Mouse (Mus musculus): ENCODE data around the gene Hadhb.

The Hadhb gene

GRCm38 (mm10) chr5:30127921-30128597 lies 27.0 kb upstream of the Hadhb start:
- no peak for DNase-seq (ENCODE audit: low read depth, low spot score)

- DNase-seq (ENCODE audit: low read depth, low spot score) = no peak
Measured at GRCm38 (mm10) chr5:30128680-30129079, 26.4 kb upstream of the Hadhb start.

GRCm38 (mm10) chr5:30131246-30131645 lies 23.8 kb upstream of the Hadhb start:
- DNase-seq (ENCODE audit: low read depth, low spot score) = no peak

GRCm38 (mm10) chr5:30132173-30132572 lies 22.9 kb upstream of the Hadhb start:
- DNase-seq (ENCODE audit: low read depth, low spot score) = no peak

GRCm38 (mm10) chr5:30135711-30136231 lies 19.3 kb upstream of the Hadhb start:
- no peak for DNase-seq (ENCODE audit: low read depth, low spot score)

GRCm38 (mm10) chr5:30137271-30137670 lies 17.8 kb upstream of the Hadhb start:
- DNase-seq (ENCODE audit: low read depth, low spot score) = no peak

GRCm38 (mm10) chr5:30138193-30138592 lies 16.9 kb upstream of the Hadhb start:
- DNase-seq (ENCODE audit: low read depth, low spot score) = no peak

GRCm38 (mm10) chr5:30146526-30146925 lies 8.5 kb upstream of the Hadhb start:
- no peak for DNase-seq (ENCODE audit: low read depth, low spot score)

GRCm38 (mm10) chr5:30148133-30148920 lies 6.7 kb upstream of the Hadhb start:
- no peak for DNase-seq (ENCODE audit: low read depth, low spot score)

GRCm38 (mm10) chr5:30152007-30152406 lies 3.0 kb upstream of the Hadhb start:
- no peak for DNase-seq (ENCODE audit: low read depth, low spot score)

GRCm38 (mm10) chr5:30152413-30152812 lies 2.6 kb upstream of the Hadhb start:
- DNase-seq (ENCODE audit: low read depth, low spot score) = no peak

GRCm38 (mm10) chr5:30153222-30153621 lies 1.8 kb upstream of the Hadhb start:
- DNase-seq (ENCODE audit: low read depth, low spot score) = no peak

GRCm38 (mm10) chr5:30154013-30154412 lies 1.0 kb upstream of the Hadhb start:
- DNase-seq (ENCODE audit: low read depth, low spot score) = peak; percentile 65

- DNase-seq (ENCODE audit: low read depth, low spot score) = no peak
Measured at GRCm38 (mm10) chr5:30155395-30155792, 346 bp downstream of the Hadhb start.

GRCm38 (mm10) chr5:30155821-30156629 lies 977 bp downstream of the Hadhb start:
- no peak for DNase-seq (ENCODE audit: low read depth, low spot score)

GRCm38 (mm10) chr5:30159601-30160000 lies 4.6 kb downstream of the Hadhb start:
- DNase-seq (ENCODE audit: low read depth, low spot score) = no peak

- no peak for DNase-seq (ENCODE audit: low read depth, low spot score)
Measured at GRCm38 (mm10) chr5:30161836-30162235, 6.8 kb downstream of the Hadhb start.

GRCm38 (mm10) chr5:30162339-30162738 lies 7.3 kb downstream of the Hadhb start:
- DNase-seq (ENCODE audit: low read depth, low spot score) = no peak

- DNase-seq (ENCODE audit: low read depth, low spot score) = no peak
Measured at GRCm38 (mm10) chr5:30165234-30165946, 10.3 kb downstream of the Hadhb start.

- no peak for DNase-seq (ENCODE audit: low read depth, low spot score)
Measured at GRCm38 (mm10) chr5:30170303-30170940, 15.4 kb downstream of the Hadhb start.

GRCm38 (mm10) chr5:30172115-30172514 lies 17.1 kb downstream of the Hadhb start:
- peak; percentile 12 for DNase-seq (ENCODE audit: low read depth, low spot score)
